Mouse (Mus musculus): ENCODE results near the gene Wdr54.
A peak's percentile ranks its signal among the peaks of the same experiment; 100 is the strongest.

The Wdr54 gene

DNA sequence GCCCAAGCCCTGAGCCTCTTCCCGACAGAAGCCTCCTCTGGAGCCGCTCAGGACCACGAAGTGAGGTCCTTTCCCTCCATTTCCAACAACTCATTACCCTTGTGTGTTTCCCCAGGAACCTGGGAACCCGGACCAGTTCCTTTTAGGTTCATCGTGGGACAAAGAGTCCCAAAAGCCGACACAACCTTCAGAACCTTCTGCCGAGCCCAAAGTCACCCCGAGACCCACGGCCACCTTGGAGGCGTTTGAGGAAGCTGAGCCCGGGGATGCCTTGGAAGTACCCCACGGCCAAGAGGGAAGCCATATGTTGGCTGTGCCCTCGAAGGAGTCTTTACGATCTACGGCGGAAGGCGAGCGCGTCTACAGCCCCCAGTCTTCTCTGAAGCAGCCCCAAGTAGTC is 5.2 kb upstream of the Wdr54 start:
- no peak for DNase-seq (ENCODE audit: low read depth, low spot score)

DNA sequence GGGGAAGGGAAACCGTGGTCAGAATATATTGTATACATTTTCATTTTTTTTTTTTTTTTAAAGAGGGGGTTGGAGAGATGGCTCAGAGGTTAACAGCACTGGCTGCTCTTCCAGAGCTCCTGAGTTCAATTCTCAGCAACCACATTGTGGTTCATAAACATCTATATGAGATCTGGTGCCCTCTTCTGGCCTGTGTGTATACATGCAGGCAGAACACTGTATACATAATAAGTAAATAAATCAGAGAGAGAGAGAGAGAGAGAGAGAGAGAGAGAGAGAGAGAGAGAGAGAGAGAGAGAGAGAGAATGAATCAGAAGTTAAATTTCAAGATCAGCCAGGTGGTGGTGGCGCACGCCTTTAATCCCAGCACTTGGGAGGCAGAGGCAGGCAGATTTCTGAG is 3.3 kb upstream of the Wdr54 start:
- peak; percentile 84 for DNase-seq (ENCODE audit: low read depth, low spot score)

GRCm38 (mm10) chr6:83155552-83156238 is 502 bp downstream of the Wdr54 start:
- peak; percentile 31 for DNase-seq (ENCODE audit: low read depth, low spot score)

DNA sequence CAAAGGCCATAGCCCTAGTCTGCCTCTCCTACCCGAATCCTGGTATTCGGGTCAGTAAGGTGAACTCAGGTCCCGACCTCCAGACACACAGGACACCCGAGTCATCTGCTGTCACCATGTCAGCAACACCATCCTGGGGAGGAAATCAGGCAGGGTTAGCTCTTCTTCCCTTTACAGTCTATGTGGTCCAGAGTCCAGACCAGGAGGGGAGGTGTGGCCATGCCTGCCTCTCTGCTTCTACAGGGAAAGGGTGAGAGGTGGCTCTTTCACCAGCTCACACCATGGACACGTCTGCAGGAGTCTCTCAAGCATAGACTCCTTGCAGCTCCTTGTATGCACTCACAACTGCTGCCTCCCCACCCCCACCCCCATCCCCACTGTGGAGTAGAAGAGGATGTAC is 2.7 kb downstream of the Wdr54 start:
- DNase-seq (ENCODE audit: low read depth, low spot score), result no peak

GRCm38 (mm10) chr6:83153038-83153437 is 3.2 kb downstream of the Wdr54 start:
- DNase-seq (ENCODE audit: low read depth, low spot score), result no peak

- no peak for DNase-seq (ENCODE audit: low read depth, low spot score)
Observed at GRCm38 (mm10) chr6:83151721-83152120, 4.5 kb downstream of the Wdr54 start.

DNA sequence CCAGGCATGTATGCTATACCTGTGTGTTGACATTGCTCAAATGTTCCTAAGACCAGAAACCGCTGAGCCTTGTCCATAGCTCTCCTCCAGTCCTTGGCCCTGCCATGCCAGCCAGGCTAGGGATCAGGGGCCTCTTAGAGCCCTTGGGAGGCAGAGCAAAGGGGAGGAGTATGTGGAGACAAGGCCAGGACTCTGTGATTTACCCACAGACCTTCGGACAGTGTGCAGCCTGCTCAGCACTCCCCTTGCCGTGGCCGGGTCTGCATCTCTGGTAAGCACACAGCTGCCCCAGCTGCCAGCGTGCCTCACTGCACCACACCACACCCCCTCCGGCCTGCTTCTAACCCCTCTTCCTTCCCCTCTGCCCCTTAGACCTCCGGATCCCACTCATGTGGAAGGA is 8.9 kb downstream of the Wdr54 start:
- no peak for DNase-seq (ENCODE audit: low read depth, low spot score)

GRCm38 (mm10) chr6:83145805-83146204 is 10.4 kb downstream of the Wdr54 start:
- DNase-seq (ENCODE audit: low read depth, low spot score), result no peak

DNA sequence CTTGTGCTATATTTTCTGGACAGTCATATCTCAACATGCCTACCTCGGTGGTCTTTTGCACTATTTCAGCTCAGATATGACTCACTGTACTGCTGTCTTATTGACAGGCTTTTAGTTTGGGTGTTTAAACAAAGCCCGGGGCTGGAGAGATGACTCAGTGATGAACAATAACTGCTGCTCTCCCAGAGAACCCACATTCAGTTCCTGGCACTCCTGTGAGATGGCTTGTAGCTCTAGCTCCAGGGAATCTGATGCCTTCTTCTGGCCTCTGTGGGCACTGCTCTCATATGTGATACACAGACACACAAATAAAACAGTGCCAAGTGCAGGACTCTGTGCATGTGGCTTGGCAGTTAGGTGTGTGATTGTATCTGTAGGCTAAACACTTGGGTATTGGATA is 11.0 kb downstream of the Wdr54 start:
- DNase-seq (ENCODE audit: low read depth, low spot score), result no peak

DNA sequence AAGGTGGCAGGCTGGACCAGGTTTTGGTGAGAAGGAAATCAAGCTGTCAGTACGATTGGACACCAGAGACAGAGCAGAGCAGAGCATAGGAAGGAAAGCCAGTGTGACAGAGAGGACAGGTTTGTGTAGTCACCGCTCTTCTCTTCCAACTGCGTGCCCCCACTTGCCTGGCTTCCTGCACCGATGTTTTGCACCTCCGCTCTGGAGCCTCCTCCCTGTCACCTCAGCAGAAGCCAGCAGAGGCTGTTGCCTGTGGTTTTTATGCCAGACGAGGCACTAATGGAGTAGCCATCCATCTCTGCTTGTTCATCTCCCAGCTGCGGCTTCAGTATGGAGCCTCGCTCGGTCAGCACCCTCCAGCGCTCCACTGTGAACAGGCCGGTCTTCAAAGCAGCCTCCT is 13.3 kb downstream of the Wdr54 start:
- no peak for DNase-seq (ENCODE audit: low read depth, low spot score)

GRCm38 (mm10) chr6:83142211-83142731 is 13.9 kb downstream of the Wdr54 start:
- DNase-seq (ENCODE audit: low read depth, low spot score), result no peak

DNA sequence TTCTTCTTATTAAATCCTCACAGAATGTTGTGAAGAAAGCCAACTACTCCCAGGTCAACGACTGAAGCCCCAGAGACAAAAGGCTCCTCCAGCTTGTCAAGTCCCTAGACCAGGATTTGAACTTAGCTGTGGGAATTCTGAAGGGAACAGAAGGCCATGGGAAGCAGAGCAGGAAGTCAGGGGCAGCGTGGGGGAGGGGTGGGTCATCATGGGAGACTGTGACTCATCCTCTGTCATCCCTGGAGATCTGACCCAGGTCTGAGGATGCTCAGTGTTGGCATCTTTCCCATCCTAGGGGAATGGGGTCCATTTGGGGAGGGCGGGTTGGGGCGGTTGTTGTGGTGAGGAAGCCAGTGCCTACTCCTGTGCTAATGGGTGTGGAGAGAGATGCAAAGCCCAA is 14.6 kb downstream of the Wdr54 start:
- DNase-seq (ENCODE audit: low read depth, low spot score), result no peak

- DNase-seq (ENCODE audit: low read depth, low spot score), result no peak
Observed at GRCm38 (mm10) chr6:83140044-83140443, 16.2 kb downstream of the Wdr54 start.

DNA sequence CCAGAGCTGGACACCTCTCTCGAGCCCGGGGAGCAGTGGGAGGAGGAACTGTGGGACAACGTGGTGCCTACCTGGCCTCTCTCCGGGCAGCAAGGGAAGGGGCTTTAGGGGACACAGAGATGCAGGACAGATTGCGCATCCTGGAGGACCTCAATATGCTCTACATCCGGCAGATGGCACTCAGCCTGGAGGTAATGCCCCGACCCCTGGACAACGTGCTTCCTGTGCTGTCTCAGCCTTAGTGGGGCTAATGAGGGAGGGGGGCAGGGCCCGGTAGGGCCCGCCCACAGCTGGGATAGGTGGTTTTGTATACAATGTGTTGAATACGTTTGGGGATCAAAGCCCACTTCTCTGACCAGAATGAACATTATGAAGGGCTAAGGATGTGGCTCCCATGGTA is 18.1 kb downstream of the Wdr54 start:
- DNase-seq (ENCODE audit: low read depth, low spot score), result peak; percentile 47

DNA sequence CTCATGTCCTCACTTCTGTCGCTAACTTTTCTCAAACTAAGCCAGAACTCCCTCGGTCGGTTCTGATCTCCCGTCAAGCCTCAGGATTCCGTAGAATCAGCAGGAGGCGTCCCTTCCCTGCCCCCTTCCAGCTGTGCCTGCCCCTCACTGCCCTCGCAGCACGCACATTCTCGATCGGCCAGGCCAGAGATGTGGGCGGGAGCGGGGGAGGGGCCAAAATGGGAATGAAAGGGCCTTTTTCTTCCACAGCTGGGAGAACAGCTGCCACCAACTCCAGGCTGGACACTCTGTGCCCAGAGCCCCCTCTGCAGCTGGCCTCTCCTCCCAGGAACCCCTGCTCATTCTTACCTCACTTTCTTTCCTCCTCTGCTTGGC is 18.6 kb downstream of the Wdr54 start:
- no peak for DNase-seq (ENCODE audit: low read depth, low spot score)

- DNase-seq (ENCODE audit: low read depth, low spot score), result peak; percentile 39
Observed at GRCm38 (mm10) chr6:83136881-83137575, 19.2 kb downstream of the Wdr54 start.

DNA sequence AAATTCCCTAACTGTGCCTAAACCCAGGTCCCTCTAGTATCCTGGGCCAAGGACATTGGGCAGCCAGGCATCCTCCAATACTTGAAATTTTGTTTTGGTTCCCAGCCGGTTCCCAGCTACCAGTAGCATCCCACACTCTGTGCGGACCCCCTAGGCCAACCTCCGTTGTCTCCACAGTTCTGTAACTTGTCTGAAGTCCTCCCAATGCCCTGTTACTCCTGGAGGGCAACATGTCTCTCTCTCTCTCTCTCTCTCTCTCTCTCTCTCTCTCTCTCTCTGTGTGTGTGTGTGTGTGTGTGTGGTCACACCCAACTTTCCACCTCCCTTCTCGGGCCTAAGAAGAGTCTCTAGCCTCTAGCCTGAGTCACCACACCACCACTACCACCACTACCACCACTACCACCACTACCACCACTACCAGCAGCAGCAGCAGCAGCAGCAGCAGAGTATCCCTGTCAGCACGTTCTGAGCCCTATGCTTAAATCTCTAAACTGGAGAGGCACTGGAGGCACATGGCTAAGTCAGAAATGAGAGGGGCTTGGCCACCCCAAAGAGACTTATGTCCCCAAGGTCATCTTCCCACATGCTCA is 19.8 kb downstream of the Wdr54 start:
- DNase-seq (ENCODE audit: low read depth, low spot score), result no peak

DNA sequence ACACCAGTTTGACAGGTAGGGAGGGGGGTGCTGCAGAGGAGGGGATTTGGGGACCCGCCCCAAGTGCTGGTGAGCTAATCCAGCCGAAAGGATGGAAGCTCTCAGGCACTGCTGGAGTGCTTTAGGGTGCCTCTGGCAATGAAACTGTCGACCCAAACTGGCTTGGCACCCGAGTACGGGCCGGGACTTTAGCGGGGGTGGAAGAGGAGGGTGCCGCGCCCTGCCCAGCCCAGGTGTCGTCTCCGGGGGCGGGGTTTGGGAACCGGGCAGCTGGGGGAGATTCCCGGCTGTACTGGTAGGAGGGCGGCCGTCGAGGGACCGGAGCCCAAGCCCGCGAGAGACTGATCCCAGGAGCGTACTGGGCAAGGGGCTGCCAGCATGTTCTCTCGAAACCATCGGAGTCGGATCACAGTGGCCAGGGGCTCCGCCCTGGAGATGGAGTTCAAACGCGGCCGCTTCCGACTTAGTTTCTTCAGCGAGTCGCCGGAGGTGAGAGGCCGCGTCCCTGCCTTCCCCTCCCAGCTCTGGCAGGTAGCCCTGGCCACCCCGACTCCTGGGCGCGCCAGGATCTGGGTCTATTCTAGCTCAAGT is 20.5 kb downstream of the Wdr54 start:
- no peak for DNase-seq (ENCODE audit: low read depth, low spot score)

DNA sequence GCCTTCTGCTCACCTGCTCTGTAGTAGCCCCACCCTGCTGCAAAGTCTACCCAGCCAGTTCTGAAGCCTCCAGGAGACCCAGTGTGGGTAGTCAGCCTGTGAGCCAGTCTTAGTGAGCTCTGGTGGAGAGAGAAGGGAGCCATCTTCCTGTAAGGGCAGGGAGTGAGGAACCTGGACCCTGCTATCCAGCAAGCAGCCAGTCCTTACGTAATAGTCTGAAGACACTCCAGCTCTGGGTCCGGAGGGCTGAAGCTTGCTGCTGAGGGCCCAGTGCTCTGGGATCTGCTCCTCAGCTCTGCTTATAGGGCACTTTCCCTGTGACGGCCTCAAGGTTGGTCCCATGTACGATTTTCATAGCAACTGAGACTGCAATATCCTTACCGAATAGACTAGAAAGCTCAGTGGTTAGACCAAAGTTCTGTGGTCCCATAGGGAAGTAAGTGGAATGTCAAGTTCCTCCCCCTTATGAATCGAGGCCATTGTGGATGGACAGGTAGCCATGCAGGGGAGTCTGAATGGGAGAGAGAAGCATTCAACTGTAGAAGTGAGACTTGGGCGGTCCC is 21.2 kb downstream of the Wdr54 start, which contains the start of gene Rtkn:
Gene Rtkn, plus strand, starts transcription at position 513 of the 563 bp plus-strand sequence.
- no peak for DNase-seq (ENCODE audit: low read depth, low spot score)

GRCm38 (mm10) chr6:83134226-83134625 is 22.0 kb downstream of the Wdr54 start:
- DNase-seq (ENCODE audit: low read depth, low spot score), result no peak

DNA sequence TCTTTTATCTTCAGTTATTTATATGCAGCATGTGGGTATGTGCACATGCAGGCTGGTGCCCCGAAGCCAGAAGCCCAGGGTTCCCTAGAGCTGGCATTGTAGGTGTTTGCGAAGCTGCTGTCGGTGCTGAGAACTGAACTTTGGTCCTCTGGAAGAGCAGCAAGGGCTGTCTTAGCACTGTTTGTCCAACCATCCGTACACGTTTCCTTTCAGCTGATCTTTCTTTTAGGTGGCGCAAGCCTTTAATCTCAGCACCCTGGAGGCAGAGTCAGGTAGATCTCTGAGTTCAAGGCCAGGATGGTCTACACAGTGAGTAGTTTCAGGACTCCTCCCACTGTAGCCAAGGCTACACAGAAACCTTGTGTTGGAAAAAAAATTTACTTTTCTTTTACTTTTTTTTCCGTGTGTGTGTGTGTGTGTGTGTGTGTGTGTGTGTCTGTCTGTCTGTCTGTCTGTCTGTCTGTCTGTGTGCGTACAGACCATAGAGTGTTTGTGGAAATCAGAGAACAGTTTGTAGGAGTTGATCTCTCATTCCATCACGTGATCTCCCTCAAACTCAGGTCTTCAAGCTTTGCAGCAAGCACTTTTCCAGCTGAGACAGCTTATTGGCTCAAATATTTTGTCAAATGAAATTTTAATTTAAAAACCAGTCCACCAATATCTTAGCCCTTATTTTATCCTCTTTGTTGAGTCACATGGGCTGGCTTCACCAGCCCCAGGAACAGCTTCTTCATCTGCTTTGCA is 23.8 kb downstream of the Wdr54 start:
- no peak for DNase-seq (ENCODE audit: low read depth, low spot score)

Measured in CD4-positive, CD25-positive, alpha-beta regulatory T cell, adult 2 months (primary cell).